Mouse (Mus musculus) CD4-positive, CD25-positive, alpha-beta regulatory T cell, adult 9 weeks (primary cell): ENCODE measurements around the gene Rhobtb3. TPM values are rescaled to one million over a fixed set of nuclear protein-coding genes. Genes with fewer than 3 reads are reported as not detected.

Source experiments
- polyA plus RNA-seq: library from polyadenylated mRNA; unstranded; fragments of 100-300 nt; shearing (Covaris generic); gene quantifications from one replicate; pipeline ENCODE4 v1.2.1, GENCODE M21; 2017

The Rhobtb3 gene
- polyA plus RNA-seq, result not detected

GRCm38 (mm10) chr13:75943189-75944043 is at the start of gene Rhobtb3:
Gene Rhobtb3, minus strand, starts transcription at chr13:75943925.

GRCm38 (mm10) chr13:75966850-75967249 is 23.1 kb upstream of the Rhobtb3 start, which contains the start of gene Spata9:
Gene Spata9, plus strand, starts transcription at chr13:75967150.

DNA sequence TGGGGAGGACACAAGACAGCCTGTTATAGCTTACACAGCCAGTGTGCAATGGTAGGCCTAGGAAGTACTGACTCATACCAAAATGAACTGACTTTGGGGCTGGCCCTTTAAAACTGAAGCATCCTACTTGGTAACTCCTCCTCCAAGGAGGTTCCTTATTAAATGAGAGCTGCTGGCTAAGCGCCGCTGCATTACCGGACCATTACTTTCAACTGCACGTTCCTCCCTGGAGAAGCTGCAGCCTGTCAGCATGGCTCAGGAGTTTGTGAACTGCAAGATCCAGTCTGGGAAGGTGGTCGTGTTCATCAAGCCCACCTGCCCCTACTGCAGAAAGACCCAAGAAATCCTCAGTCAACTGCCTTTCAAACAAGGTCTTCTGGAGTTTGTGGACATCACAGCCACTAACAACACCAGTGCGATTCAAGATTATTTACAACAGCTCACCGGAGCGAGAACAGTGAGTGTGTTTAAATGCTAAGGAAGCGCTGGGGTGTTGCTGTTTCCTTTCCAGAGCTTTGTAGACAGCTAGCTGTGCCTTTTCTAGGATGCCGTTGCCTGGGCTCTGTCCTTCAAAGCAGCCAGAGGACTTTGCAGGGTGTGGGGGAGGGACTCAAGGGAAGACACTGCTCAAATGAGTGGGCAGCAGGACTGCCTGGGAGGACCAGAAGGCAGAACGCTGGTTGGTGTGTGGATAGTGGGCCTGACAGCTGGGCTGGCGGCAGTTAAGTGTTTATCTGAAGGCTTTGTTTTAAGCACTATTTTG is 103.8 kb downstream of the Rhobtb3 start, which contains the start of gene Glrx:
TSS of gene Glrx (plus strand) at position 150 of the 763 bp plus-strand sequence.

Other genes with a start within 250 kb of the Rhobtb3 start
- gene Ell2, start 237.2 kb downstream of the Rhobtb3 start, polyA plus RNA-seq, result 3.5 TPM
- 185 TPM for gene Glrx, start 104.1 kb downstream of the Rhobtb3 start, polyA plus RNA-seq
- not detected for gene Spata9, start 23.2 kb upstream of the Rhobtb3 start, polyA plus RNA-seq
- 35.5 TPM for gene Rfesd, start 74.8 kb upstream of the Rhobtb3 start, polyA plus RNA-seq
- not detected for gene Gpr150, start 113.1 kb upstream of the Rhobtb3 start, polyA plus RNA-seq
- gene Arsk, start 154.7 kb upstream of the Rhobtb3 start, polyA plus RNA-seq, result 7.2 TPM
- 26.4 TPM for gene Ttc37, start 154.8 kb upstream of the Rhobtb3 start, polyA plus RNA-seq